Mouse (Mus musculus) neural tube, embryonic 15.5 days (tissue): Measurements from ENCODE around the gene Plk3. TPM values are rescaled to one million over a fixed set of nuclear protein-coding genes. Genes with fewer than 3 reads are reported as not detected.

Experiments
- ATAC-seq: fragments of 200-750 bp; cut with Nextera tagmentation; 2 replicates; pipeline ENCODE4 v1.8.0; 2017; ENCODE audit warnings: mild to moderate bottlenecking, moderate TSS enrichment, moderate library complexity; ENCODE audit not compliant: low FRiP score
- H3K27ac ChIP-seq: fragments of 300-500 bp; sonication (generic); replicated peaks from 2 replicates; pipeline ENCODE4 v1.5.1; 2015; ENCODE audit warnings: mild to moderate bottlenecking, inconsistent platforms
- H3K27me3 ChIP-seq: fragments of 300-500 bp; sonication (generic); replicated peaks from 2 replicates; pipeline ENCODE4 v1.6.1; 2015; ENCODE audit warnings: inconsistent platforms
- H3K36me3 ChIP-seq: fragments of 300-500 bp; sonication (generic); 2 replicates; pipeline ENCODE4 v1.6.1; 2015; ENCODE audit warnings: inconsistent platforms
- H3K4me1 ChIP-seq: fragments of 300-500 bp; sonication (generic); 2 replicates; pipeline ENCODE4 v1.6.1; 2015; ENCODE audit warnings: inconsistent platforms
- H3K4me2 ChIP-seq: fragments of 300-500 bp; sonication (generic); 2 replicates; pipeline ENCODE4 v1.6.1; 2015; ENCODE audit warnings: inconsistent platforms, mild to moderate bottlenecking, moderate library complexity
- H3K4me3 ChIP-seq: fragments of 300-500 bp; sonication (generic); replicated peaks from 2 replicates; pipeline ENCODE4 v1.5.1; 2015; ENCODE audit warnings: mild to moderate bottlenecking, inconsistent platforms
- H3K9ac ChIP-seq: fragments of 300-500 bp; sonication (generic); replicated peaks from 2 replicates; pipeline ENCODE4 v1.6.1; 2015; ENCODE audit warnings: mild to moderate bottlenecking, inconsistent platforms
- H3K9me3 ChIP-seq: fragments of 300-500 bp; sonication (generic); replicated peaks from 2 replicates; pipeline ENCODE4 v1.6.1; 2016; ENCODE audit warnings: inconsistent platforms
- WGBS: fragments of 180-500 bp; shearing (Covaris S2); methylation state at CpG from one replicate; pipeline ENCODE4 v1.1.7; 2015; ENCODE audit warnings: mixed read lengths; 5-methylcytosine and 5-hydroxymethylcytosine counted together
- polyA plus RNA-seq: library from polyadenylated mRNA; unstranded; fragments of >200 nt; fragmentation: Nextera tagmentation; extraction: Ambion mirVana; gene quantifications from 2 replicates; pipeline ENCODE4 v1.2.1, GENCODE M21; 2015

Plk3 gene
- polyA plus RNA-seq, 1 experiment from 2014 or later, result 22.5 TPM

- ATAC-seq, result no peak
- Histone ChIP-seq H3K4me2 (no peak overlapping the region), H3K4me3 (no peak overlapping the region), H3K27ac (no peak overlapping the region), H3K9me3 (no peaks in the 10 kb centered on the region), H3K9ac (no peak overlapping the region), H3K27me3 (no peaks in the 10 kb centered on the region), H3K36me3 (peaks cover 45% of the 10 kb centered on the region), H3K4me1 (peaks cover 30% of the 10 kb centered on the region)
- 85% methylated on average over 6 of the region's 6 CpGs for WGBS
These were observed 16.5 kb upstream of the Plk3 start for GRCm38 (mm10) chr4:117150212-117150733.

GRCm38 (mm10) chr4:117149291-117150211, 15.8 kb upstream of the Plk3 start:
- no peaks in the 10 kb centered on the region for H3K9me3 ChIP-seq
- H3K4me2 ChIP-seq, result no peak overlapping the region
- H3K4me3 ChIP-seq, result no peak overlapping the region
- no peak overlapping the region for H3K27ac ChIP-seq
- peaks cover 23% of the 10 kb centered on the region for H3K4me1 ChIP-seq
- ATAC-seq, result no peak
- no peak overlapping the region for H3K9ac ChIP-seq
- 74% methylated on average over 6 of the region's 6 CpGs for WGBS
- no peaks in the 10 kb centered on the region for H3K27me3 ChIP-seq
- H3K36me3 ChIP-seq, result peaks cover 45% of the 10 kb centered on the region

- Histone ChIP-seq H3K4me3 (no peak overlapping the region), H3K9ac (no peak overlapping the region), H3K27ac (no peak overlapping the region), H3K4me2 (no peak overlapping the region), H3K9me3 (no peaks in the 10 kb centered on the region), H3K27me3 (no peaks in the 10 kb centered on the region), H3K4me1 (peaks cover 16% of the 10 kb centered on the region), H3K36me3 (peaks cover 40% of the 10 kb centered on the region)
- ATAC-seq, result no peak
- 71% methylated on average over 24 of the region's 24 CpGs for whole genome bisulfite sequencing
These were observed 15.1 kb upstream of the Plk3 start for GRCm38 (mm10) chr4:117148815-117149214.

- no peak for ATAC-seq
- no peak overlapping the region for H3K9ac ChIP-seq
- peaks cover 34% of the 10 kb centered on the region for H3K36me3 ChIP-seq
- no peak overlapping the region for H3K4me3 ChIP-seq
- no peaks in the 10 kb centered on the region for H3K27me3 ChIP-seq
- no peaks in the 10 kb centered on the region for H3K9me3 ChIP-seq
- no peak overlapping the region for H3K4me2 ChIP-seq
- 88% methylated on average over 18 of the region's 18 CpGs for WGBS
- no peak overlapping the region for H3K27ac ChIP-seq
- peaks cover 9% of the 10 kb centered on the region for H3K4me1 ChIP-seq
These were observed 14.4 kb upstream of the Plk3 start for GRCm38 (mm10) chr4:117148047-117148713.

DNA sequence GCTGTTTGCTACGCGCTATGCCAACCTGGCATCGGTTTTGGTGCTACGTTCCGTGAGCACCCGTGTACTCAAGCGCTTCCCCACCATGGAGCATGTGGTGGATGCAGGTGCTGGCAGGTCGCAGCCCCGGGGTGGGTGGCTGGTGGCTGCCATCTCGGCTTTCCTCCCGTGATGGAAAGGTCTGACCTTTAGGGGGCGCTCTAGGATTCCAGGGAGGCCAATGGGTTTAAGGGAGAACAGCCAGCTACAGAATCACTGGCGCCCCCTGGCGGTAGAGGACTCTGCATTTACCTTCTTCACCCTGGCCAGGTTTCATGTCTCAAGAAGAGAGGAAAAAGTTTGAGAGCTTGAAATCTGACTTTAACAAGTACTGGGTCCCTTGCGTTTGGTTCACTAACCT, 12.4 kb upstream of the Plk3 start:
- Histone ChIP-seq H3K27me3 (no peaks in the 10 kb centered on the region), H3K27ac (no peak overlapping the region), H3K4me2 (no peak overlapping the region), H3K4me1 (no peaks in the 10 kb centered on the region), H3K36me3 (peaks cover 16% of the 10 kb centered on the region), H3K9ac (no peak overlapping the region), H3K9me3 (no peaks in the 10 kb centered on the region), H3K4me3 (no peak overlapping the region)
- ATAC-seq, result no peak
- 32% methylated on average over 15 of the region's 15 CpGs for WGBS

- no peaks in the 10 kb centered on the region for H3K4me1 ChIP-seq
- 91% methylated on average over 13 of the region's 13 CpGs for WGBS
- H3K9me3 ChIP-seq, result no peaks in the 10 kb centered on the region
- peaks cover 6% of the 10 kb centered on the region for H3K36me3 ChIP-seq
- H3K4me3 ChIP-seq, result no peak overlapping the region
- no peak for ATAC-seq
- no peak overlapping the region for H3K9ac ChIP-seq
- no peaks in the 10 kb centered on the region for H3K27me3 ChIP-seq
- no peak overlapping the region for H3K27ac ChIP-seq
- H3K4me2 ChIP-seq, result no peak overlapping the region
These were observed 11.5 kb upstream of the Plk3 start for GRCm38 (mm10) chr4:117145248-117145647.

DNA sequence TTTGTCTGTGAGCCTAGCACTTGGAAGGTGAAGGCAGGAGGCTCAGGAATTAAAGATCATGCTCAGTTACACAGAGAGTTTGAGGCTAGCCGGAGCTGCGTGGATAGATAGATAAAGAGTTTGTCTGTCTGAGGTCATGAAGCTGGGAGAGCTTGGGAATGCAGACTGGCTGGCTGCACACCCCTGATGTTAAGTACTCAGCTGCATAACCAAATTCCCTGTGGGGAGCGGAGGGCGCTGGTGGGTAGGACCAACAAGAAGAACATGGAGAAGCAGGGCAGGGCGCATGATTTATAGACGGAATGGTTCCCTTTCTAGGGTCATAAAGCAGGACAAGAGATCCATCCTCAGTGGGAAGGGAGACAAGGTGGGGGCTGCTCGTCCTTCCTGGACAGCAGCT, 9.3 kb upstream of the Plk3 start:
- H3K9ac ChIP-seq, result no peak overlapping the region
- 48% methylated on average over 7 of the region's 7 CpGs for WGBS

DNA sequence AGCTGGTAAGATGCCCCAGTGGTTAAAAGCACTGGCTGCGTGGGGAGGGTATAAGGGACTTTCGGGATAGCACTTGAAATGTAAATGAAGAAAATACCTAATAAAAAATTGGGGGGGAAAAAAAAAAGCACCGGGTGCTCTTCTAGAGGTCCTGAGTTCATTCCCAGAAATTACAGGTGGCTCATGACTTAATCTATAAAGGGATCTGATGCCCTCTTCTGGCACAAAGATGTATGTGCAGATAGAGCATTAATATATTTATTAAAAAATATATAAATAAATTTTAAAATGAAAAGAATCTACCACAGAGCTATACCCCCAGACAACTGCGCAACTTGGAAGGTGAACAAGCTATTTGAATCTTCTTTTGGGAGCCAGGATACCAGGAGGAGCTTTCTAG, 6.8 kb upstream of the Plk3 start:
- no peak for ATAC-seq

More for the DNA sequence above, 9.3 kb upstream of the Plk3 start:
- no peaks in the 10 kb centered on the region for H3K27me3 ChIP-seq
- H3K4me1 ChIP-seq, result no peaks in the 10 kb centered on the region
- no peak overlapping the region for H3K27ac ChIP-seq
- ATAC-seq, result no peak
- H3K4me2 ChIP-seq, result no peak overlapping the region
- H3K9me3 ChIP-seq, result no peaks in the 10 kb centered on the region
- H3K4me3 ChIP-seq, result no peak overlapping the region
- H3K36me3 ChIP-seq, result no peaks in the 10 kb centered on the region

GRCm38 (mm10) chr4:117139217-117139612, 5.5 kb upstream of the Plk3 start:
- H3K36me3 ChIP-seq, result no peaks in the 10 kb centered on the region
- no peak overlapping the region for H3K9ac ChIP-seq
- no peak overlapping the region for H3K27ac ChIP-seq
- no peak overlapping the region for H3K4me3 ChIP-seq
- H3K4me2 ChIP-seq, result no peak overlapping the region
- no peaks in the 10 kb centered on the region for H3K27me3 ChIP-seq
- H3K9me3 ChIP-seq, result no peaks in the 10 kb centered on the region
- ATAC-seq, result no peak
- peaks cover 5% of the 10 kb centered on the region for H3K4me1 ChIP-seq
- 3% methylated on average over 2 of the region's 2 CpGs for WGBS

More for the DNA sequence above, 6.8 kb upstream of the Plk3 start:
- H3K27me3 ChIP-seq, result no peaks in the 10 kb centered on the region
- no peak overlapping the region for H3K4me3 ChIP-seq
- H3K27ac ChIP-seq, result no peak overlapping the region
- no peaks in the 10 kb centered on the region for H3K4me1 ChIP-seq
- H3K36me3 ChIP-seq, result no peaks in the 10 kb centered on the region
- no peak overlapping the region for H3K9ac ChIP-seq
- no peaks in the 10 kb centered on the region for H3K9me3 ChIP-seq
- no peak overlapping the region for H3K4me2 ChIP-seq
- WGBS, result 36% methylated on average over 4 of the region's 4 CpGs

DNA sequence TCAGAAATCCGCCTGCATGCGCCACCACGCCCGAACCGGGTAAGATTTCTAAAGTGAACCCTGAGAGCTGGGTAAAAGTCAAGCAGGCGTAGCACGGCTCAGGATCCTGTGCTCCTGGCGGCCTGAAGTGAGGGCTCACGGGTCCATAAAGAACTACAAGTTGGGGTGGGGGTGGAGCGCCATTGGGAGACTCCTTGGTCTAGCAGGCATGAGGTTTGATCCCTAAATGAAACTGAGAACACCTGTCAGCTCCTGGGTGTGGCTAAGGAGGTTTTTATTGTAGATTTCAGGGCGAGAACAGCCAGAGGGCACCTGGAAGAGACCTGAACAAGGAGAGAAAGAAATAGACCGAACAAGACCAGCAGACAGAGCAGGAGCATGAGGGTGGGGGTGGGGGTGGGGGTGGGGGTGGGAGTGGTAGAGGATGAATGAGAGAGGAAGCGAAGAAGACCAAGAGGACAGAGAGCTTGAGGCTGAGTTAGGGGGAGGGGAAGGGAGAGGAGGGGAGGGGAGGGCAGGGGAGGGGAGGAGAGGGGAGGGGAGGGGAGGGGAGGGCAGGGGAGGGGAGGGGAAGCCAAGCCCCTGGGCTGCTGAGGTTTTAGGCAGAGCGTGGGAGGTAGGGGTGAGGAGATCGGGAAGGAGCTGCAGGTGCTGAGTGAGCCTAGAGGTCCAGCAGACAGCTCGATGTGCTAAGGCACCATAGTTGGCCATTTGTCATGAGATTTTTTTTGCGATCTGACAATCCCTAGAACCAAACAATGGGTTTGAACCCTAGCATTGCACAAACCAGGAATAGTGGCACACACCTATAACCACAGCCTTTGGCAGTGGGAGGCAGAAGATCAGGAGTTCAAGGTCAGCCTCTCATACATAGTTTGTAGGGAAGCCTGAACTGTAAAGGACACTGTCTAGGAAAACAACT, 4.8 kb upstream of the Plk3 start:
- H3K36me3 ChIP-seq, result no peaks in the 10 kb centered on the region
- 72% methylated on average over 15 of the region's 17 CpGs for WGBS
- no peak overlapping the region for H3K9ac ChIP-seq
- peaks cover 9% of the 10 kb centered on the region for H3K4me1 ChIP-seq
- H3K27ac ChIP-seq, result no peak overlapping the region
- ATAC-seq, result no peak
- H3K9me3 ChIP-seq, result no peaks in the 10 kb centered on the region
- H3K4me2 ChIP-seq, result no peak overlapping the region
- no peak overlapping the region for H3K4me3 ChIP-seq
- H3K27me3 ChIP-seq, result no peaks in the 10 kb centered on the region

DNA sequence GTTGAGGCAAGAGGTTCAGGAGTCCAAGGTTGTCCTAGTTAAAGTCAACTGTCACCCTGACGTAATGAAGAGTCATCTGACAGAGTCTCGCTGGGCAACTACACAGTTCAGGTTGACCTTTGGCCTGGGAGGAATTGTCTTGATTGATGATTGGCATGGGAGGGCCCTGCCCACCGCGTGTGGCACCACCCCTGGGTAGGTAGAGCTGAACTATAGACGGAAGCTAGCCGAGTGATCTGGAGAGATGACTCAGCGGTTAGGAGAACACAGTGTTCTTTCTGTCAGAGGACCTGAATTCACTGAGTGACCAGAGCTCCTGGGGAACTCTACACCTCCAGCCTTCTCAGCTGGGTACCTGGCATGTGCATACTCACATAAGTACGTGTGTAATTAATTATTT, 2.3 kb upstream of the Plk3 start:
- Histone ChIP-seq H3K4me3 (no peak overlapping the region), H3K9ac (no peak overlapping the region), H3K36me3 (peaks cover 5% of the 10 kb centered on the region; the same call in 1 of the 2 replicates), H3K9me3 (no peaks in the 10 kb centered on the region), H3K27me3 (no peaks in the 10 kb centered on the region), H3K27ac (no peak overlapping the region), H3K4me2 (no peak overlapping the region), H3K4me1 (peaks cover 29% of the 10 kb centered on the region)
- WGBS, result 36% methylated on average over 8 of the region's 8 CpGs
- no peak for ATAC-seq
